Mouse (Mus musculus) thymus, adult 2 months (tissue): ENCODE data around the gene Bahd1.

Experiments used
- CTCF ChIP-seq: fragments of 200-500 bp; IDR thresholded peaks from 2 replicates; pipeline ENCODE4 v1.5.1; 2012; ENCODE audit warnings: mild to moderate bottlenecking, control low read depth, low read length, moderate library complexity, borderline replicate concordance; ENCODE audit not compliant: control insufficient read depth, poor library complexity, insufficient read depth; ENCODE audit errors: extremely low read depth
- POLR2A ChIP-seq: fragments of 200-500 bp; IDR thresholded peaks from 2 replicates; pipeline ENCODE4 v1.6.1; 2012; ENCODE audit warnings: mild to moderate bottlenecking, low read length, control low read depth, moderate library complexity; ENCODE audit not compliant: control insufficient read depth, poor library complexity, insufficient read depth; ENCODE audit errors: extremely low read depth

- TF ChIP-seq POLR2A (no peak), CTCF (no peak)
Measured at GRCm38 (mm10) chr2:118941341-118941740, 41.2 kb downstream of the Bahd1 start.
